Mouse (Mus musculus): ENCODE results near the gene Gpatch2. TPM values are rescaled to one million over a fixed set of nuclear protein-coding genes. Genes with fewer than 3 reads are reported as not detected.

Gpatch2 gene
- polyA plus RNA-seq (2012; rRNA removed): 19.4 and 20.2 TPM in 2 replicates

DNA sequence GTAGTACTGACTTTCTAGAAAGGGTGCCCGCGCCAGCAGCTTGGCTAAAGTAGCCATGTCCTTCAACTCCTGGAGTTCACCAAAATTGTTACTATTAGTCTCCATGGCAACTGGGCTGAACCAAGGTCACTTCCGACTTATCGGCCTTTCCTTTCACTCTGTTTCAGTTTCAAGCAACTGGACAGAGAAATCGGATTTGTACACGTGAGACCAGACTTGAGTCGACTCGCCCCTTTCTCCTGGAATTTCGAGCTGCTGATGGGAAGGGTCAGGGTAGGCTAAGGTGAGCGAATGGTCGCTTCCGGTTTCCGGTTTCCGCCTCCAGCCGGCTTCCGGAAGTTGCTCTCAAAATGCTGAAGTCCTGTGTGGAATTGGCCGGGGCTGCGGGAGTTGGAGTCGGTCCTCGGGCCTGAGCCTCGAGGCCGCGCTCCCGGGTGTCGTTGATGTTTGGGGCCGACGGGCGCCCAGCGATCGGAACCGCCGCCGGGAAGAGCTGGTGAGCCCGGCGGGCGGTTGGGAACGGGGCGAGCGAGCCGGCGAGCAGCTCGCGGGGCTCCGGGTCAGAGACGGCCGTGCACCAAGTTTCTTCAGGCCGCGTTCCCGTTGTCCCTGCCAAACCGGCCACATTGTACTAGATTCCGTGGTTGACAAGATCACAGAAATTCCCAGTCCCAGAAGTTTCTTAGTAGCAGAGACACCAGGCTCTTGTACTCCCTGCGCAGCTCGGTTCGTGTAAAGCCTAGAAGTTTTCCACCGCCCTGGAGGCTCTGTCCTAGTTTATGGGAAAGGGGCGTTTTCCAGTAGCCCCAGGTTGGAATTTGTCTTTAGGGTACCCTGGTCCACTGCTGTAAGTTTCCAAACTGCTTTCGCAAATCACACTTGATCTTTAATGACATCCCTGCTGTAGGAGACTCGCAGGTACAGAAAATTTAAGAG lies at the start of gene Gpatch2, which contains the start of gene Spata17:
Gene Gpatch2, plus strand, starts transcription at position 328 of the 936 bp plus-strand sequence.
Gene Spata17, minus strand, starts transcription at position 285 of the 936 bp plus-strand sequence.
- DNase-seq (ENCODE audit: low read depth): peak; percentile 93
- TF ChIP-seq POLR2A (IDR thresholded peaks at IDR 0.05; ENCODE audit: borderline replicate concordance, extremely low read depth, insufficient read depth, insufficient read length, poor library complexity, severe bottlenecking) (peak; percentile 31; the same call in 1 of the 2 replicates), CTCF (IDR thresholded peaks at IDR 0.05; ENCODE audit: borderline replicate concordance, extremely low read depth, insufficient read depth, insufficient read length) (no peak)

DNA sequence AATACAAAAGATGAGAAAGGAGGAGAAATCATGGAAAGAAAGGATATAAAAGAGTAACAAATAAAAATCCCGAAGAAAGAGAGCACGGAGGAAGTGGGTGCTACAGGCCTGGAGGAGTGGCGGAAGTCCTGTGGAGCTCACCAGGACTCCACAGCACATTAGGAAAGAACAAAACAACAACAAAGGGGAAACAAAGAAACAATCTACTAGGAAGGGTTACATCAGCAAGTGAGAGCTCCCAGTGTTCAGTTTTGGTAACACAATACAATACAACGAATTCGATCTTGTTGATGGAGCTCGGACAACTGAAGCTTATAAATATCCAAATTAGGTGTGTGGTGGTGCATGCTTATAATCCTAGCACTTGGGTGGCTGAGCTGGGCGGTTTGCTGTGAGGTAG lies 45.7 kb upstream of the Gpatch2 start:
- no peak for DNase-seq (ENCODE audit: low read depth)
- TF ChIP-seq CTCF (IDR thresholded peaks at IDR 0.05; ENCODE audit: borderline replicate concordance, extremely low read depth, insufficient read depth, insufficient read length) (no peak), POLR2A (IDR thresholded peaks at IDR 0.05; ENCODE audit: borderline replicate concordance, extremely low read depth, insufficient read depth, insufficient read length, poor library complexity, severe bottlenecking) (no peak)

DNA sequence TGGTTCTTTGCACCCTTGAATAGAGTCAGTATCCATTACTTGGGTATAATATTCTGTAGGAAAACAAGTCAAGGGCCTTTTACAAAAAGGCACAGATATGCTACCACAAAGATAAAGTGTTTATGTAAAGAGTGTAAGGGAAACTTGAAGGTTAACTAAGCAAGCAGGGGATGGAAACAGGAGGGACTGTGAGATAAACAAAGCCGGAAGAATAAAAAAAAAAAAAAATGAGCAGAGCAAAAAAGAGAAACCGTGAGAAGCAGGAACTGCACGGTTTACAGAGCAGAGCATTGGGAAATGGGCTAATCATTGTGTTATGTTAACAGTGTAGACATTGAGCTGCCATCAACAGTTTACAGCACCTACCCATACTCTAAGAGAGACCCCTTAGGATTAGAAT lies 44.9 kb upstream of the Gpatch2 start:
- no peak for DNase-seq (ENCODE audit: low read depth)
- TF ChIP-seq POLR2A (IDR thresholded peaks at IDR 0.05; ENCODE audit: borderline replicate concordance, extremely low read depth, insufficient read depth, insufficient read length, poor library complexity, severe bottlenecking) (no peak), CTCF (IDR thresholded peaks at IDR 0.05; ENCODE audit: borderline replicate concordance, extremely low read depth, insufficient read depth, insufficient read length) (no peak)

DNA sequence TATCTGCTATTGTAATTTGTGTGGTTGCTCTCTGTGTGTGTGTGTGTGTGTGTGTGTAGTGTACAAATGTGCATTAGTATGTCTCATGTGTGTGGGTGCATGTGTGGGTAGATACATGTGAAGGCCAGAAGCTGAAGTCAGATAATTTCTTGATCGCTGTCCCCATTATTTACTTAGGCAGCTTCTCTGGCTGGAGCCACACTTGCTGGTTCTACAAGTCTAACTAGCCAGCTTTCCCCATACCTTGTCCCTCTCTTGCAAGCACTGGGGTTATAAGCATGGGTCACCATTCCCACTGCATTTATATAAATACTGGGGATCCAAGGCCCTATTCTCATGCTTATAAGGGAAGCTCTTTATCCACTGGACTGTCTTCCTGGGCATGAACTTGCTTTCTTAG lies 39.3 kb upstream of the Gpatch2 start:
- DNase-seq (ENCODE audit: low read depth): no peak
- TF ChIP-seq CTCF (IDR thresholded peaks at IDR 0.05; ENCODE audit: borderline replicate concordance, extremely low read depth, insufficient read depth, insufficient read length) (no peak), POLR2A (IDR thresholded peaks at IDR 0.05; ENCODE audit: borderline replicate concordance, extremely low read depth, insufficient read depth, insufficient read length, poor library complexity, severe bottlenecking) (no peak)

DNA sequence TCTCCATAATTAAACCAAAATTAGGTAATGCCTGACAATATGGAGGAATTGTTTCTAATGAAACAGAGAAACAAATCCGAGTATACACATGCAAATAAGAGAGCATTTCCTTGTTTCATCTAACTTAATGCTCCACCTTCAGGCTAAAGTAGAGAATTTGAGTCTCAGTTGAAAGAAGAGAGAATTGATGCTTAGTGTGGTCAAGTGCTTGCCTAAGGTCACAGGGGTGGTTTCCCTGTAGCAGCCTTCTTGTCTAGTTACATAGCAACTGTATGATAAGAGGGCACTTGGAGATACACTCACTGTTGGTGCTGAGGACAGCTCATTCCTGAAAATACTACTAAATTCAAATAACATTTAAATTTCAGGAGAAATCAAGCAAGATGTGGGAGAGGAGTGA lies 36.8 kb upstream of the Gpatch2 start:
- TF ChIP-seq CTCF (IDR thresholded peaks at IDR 0.05; ENCODE audit: borderline replicate concordance, extremely low read depth, insufficient read depth, insufficient read length) (no peak), POLR2A (IDR thresholded peaks at IDR 0.05; ENCODE audit: borderline replicate concordance, extremely low read depth, insufficient read depth, insufficient read length, poor library complexity, severe bottlenecking) (no peak)
- no peak for DNase-seq (ENCODE audit: low read depth)

DNA sequence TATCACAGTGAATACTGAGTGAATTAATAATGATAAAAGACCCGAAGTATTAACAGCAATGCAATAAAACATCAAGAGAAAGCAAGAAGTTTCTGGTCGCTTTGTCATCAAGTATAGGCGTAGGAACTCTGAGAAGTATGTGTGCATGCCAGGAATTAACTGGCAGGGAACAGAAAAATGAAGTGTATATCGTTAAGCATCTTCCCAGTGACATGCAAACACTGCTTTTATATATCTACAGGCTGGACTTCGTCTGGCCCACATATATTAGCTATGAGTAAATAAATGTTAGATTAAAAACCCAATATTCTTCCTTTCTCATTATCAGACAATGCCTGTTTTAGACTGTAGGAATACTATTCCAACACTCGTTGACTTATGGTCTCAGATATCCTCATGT lies 9.8 kb upstream of the Gpatch2 start:
- no peak for DNase-seq (ENCODE audit: low read depth)
- TF ChIP-seq POLR2A (IDR thresholded peaks at IDR 0.05; ENCODE audit: borderline replicate concordance, extremely low read depth, insufficient read depth, insufficient read length, poor library complexity, severe bottlenecking): no peak
- no peak for TF ChIP-seq CTCF (IDR thresholded peaks at IDR 0.05; ENCODE audit: borderline replicate concordance, extremely low read depth, insufficient read depth, insufficient read length)

DNA sequence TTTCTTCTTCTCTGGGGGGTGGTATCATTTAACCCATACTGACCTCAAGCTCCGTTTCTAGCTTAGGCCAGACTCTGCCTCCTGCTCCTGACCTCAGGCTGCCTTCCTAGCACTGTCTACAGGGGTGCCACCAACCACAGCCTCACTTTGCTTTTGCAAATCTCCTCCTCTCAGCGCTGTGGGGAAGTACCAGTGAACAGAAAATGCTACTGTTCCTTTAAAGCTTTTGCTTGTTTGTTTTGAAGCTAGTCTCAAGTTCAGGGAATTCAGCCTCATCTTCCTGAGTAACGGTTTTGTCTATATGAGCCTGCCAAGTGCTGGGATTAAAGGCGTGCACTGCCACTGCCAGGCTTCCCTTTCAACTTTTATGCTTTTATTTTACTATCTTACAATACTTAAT lies 5.8 kb upstream of the Gpatch2 start:
- TF ChIP-seq CTCF (IDR thresholded peaks at IDR 0.05; ENCODE audit: borderline replicate concordance, extremely low read depth, insufficient read depth, insufficient read length): no peak
- TF ChIP-seq POLR2A (IDR thresholded peaks at IDR 0.05; ENCODE audit: borderline replicate concordance, extremely low read depth, insufficient read depth, insufficient read length, poor library complexity, severe bottlenecking): no peak
- no peak for DNase-seq (ENCODE audit: low read depth)

DNA sequence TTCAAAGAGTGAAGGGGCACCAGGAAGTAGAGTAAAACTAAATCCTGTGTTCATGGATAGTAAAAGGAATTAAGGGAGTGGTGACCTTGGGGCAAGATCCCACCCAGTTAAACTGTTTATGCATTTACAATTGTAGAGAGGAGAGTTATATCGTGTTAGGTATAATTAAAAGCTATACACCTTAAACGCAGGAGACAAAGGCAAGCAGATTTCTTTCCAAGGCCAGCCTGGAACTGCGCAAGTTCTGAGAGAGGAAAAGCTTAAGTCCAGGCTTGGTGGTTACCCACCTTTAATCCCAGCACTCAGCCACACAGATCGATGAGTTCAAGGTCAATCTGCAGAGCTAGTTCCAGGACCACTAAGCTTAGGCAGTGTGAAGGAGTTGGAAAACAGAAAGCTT lies 4.6 kb upstream of the Gpatch2 start:
- DNase-seq (ENCODE audit: low read depth): no peak
- no peak for TF ChIP-seq CTCF (IDR thresholded peaks at IDR 0.05; ENCODE audit: borderline replicate concordance, extremely low read depth, insufficient read depth, insufficient read length)
- no peak for TF ChIP-seq POLR2A (IDR thresholded peaks at IDR 0.05; ENCODE audit: borderline replicate concordance, extremely low read depth, insufficient read depth, insufficient read length, poor library complexity, severe bottlenecking)

DNA sequence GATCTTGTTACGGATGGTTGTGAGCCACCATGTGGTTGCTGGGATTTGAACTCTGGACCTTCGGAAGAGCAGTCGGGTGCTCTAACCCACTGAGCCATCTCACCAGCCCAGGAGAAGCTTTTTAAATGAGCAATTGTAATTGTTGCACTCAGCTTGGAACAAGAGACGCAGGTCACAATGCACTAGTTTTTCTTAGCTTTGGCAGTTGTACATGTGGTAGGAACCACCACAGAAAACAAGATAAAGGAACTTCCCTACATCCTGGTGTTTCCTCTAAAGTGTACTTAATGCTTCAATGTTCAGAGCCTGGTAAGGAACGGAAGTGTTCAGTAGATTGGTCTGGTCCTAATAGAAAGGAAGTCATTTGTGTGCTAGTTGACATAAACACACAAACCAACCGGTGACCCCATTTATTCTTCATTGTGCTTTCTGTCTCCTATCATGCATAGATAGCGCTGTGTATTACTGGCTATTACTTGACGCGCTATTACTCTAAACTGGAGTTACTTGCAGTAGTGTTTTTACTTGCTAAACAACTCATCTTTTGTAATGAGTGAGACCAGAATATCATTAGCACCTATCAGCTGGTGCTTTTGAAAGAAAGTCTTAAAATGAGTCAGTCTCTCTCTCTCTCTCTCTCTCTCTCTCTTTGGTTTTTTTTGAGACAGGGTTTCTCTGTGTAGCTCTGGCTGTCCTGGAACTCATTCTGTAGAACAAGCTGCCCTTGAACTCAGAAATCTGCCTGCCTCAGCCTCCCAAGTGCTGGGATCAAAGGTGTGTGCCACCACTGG lies 1.5 kb downstream of the Gpatch2 start:
- DNase-seq (ENCODE audit: low read depth): no peak
- TF ChIP-seq POLR2A (IDR thresholded peaks at IDR 0.05; ENCODE audit: borderline replicate concordance, extremely low read depth, insufficient read depth, insufficient read length, poor library complexity, severe bottlenecking) (no peak), CTCF (IDR thresholded peaks at IDR 0.05; ENCODE audit: borderline replicate concordance, extremely low read depth, insufficient read depth, insufficient read length) (no peak)

DNA sequence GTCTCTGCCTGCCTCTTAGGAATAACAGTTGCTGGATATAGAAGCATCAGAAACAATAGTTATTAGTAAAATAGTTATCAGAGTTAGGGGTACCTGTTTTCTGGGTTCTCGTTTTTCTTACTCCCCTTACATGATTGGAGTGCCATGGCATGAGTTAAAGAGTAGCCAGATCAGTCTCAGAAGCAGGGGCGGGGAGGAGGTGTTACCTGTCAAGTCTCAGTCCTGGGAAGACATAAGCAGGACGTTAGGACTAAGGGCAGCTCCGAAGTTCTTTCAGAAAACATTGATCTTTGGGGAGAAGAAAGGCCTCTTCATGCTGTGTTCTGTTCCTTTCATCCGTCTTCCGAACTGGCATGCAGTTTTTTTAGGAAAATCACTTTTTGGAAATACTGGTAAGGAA lies 5.4 kb downstream of the Gpatch2 start:
- TF ChIP-seq CTCF (IDR thresholded peaks at IDR 0.05; ENCODE audit: borderline replicate concordance, extremely low read depth, insufficient read depth, insufficient read length) (no peak), POLR2A (IDR thresholded peaks at IDR 0.05; ENCODE audit: borderline replicate concordance, extremely low read depth, insufficient read depth, insufficient read length, poor library complexity, severe bottlenecking) (no peak)
- no peak for DNase-seq (ENCODE audit: low read depth)

DNA sequence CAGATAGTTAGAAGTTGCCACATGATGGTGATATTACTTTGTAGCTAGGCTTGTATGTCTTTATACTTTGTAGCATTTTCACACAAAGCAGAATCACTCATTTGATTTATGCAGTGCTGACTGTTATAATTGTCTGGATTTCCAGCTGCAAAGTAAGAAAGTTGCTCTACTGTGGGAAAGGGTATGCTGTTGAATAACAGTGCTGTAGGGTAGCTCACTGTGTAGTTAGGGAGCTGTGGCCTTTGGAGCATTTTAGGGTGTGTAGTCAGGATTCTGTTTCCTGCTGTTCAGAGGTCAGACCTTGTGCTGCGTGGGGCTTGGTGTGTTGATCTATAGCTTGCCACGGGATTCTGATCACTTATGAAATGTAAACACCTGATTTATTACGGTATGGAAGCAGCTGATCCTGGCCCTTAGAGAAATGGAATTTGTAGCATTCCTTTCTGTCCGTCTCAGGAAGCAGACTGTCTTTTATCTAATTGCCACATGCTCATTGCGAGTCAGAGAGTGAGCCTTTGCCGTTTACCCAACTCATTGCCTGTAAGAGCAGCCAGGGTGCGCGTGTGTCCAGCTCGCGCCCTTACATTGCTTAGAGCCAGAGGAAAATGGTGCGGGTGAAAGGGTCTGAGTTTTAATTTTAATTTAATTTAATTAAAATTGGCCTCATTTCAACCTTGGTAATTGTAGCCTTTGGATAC lies 11.2 kb downstream of the Gpatch2 start:
- no peak for TF ChIP-seq POLR2A (IDR thresholded peaks at IDR 0.05; ENCODE audit: borderline replicate concordance, extremely low read depth, insufficient read depth, insufficient read length, poor library complexity, severe bottlenecking)
- no peak for TF ChIP-seq CTCF (IDR thresholded peaks at IDR 0.05; ENCODE audit: borderline replicate concordance, extremely low read depth, insufficient read depth, insufficient read length)
- peak; percentile 20 for DNase-seq (ENCODE audit: low read depth)

Measured in brain, embryonic 14.5 days (tissue).